Mouse (Mus musculus): ENCODE measurements at regions not wholly inside any gene's neighbourhood (a gene's known extent, or its start where the extent isn't known, plus 50 kb on each side); places are given as distances from the start of the nearest gene placed in this dataset.

DNA sequence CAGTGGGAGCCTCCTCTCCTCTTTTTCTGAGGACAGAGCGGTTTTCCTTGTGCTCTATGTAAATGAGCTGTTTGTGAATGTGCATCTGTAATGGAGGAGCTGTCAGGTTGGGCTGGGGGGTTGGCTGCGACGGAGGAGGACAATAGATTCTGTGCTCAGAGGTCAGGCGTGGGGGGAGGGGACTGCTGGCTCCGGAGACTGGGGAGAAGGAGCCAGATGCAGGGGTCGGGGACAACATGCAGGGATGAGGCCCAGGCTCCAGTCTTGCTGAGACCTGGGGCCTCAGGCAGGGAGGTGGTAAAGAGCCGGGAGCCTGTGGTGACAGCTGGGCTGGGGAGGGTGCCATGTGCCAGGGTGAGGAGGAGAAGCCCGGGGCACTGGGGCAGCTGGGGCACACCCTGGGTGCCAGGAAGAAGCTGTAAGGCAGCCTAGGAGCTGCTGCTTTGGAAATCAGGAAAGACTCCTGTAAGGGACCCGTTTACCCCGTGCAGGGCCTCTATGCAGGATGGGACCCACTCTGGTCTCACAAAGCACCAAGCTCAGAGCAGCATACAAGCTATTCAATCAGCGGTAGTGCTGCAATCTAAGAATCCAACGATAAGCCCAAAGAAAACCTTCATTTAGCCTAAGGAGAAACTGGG, 124.5 kb downstream of the 3100002H09Rik start:
- Histone ChIP-seq H3K27ac (no peak overlapping the region), H3K4me3 (no peak overlapping the region)
- DNase-seq: no peak
- intact Hi-C loops (cut with DNase I): no loop called here
- TF ChIP-seq CTCF (IDR thresholded peaks at IDR 0.05): no peak

DNA sequence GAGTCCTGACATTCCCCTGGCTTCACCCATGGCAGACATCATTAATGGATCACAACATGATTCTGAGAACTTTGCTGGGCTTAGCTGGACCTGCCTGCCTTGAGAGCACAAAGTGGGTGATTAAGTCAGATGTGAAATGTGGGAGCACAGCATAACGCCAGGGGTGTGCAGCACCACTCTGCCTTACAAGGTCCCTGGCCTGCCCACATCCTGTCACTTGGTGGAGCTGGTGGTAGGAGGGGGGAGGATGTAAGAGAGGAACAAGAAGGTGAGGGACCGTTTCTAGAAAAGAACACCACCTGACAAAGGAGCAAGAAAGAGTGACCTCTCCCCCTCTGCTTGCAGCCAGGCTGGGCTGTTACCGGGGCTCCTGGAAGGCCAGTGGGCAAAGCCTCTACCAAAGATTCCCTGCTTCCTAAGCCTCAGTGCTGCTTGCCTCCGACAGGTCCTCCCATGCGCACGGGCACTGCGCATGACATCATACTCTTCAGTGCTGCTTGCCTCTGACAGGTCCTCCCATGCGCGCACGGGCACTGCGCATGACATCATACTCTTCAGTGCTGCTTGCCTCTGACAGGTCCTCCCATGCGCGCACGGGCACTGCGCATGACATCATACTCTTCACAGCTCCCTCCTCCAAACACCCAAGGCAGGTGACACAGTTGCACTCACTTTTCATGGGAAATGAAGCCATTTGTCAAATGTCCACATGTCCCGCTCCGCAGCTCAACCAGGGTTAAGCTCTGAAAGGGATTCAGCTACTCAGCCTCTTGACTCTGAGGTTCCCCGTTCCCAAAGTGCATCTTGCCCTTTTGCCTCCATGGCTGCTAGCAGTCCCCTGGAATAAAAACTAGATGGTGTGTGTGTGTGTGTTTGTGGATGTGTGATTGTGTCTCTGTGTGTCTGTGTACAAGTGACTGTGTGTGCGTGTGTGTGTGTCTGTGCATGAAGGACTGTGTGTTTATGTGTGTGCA, 125.7 kb downstream of the 3100002H09Rik start:
- Histone ChIP-seq H3K27ac (no peak overlapping the region), H3K4me3 (no peak overlapping the region)
- intact Hi-C loops (cut with DNase I): no loop called here
- TF ChIP-seq CTCF (IDR thresholded peaks at IDR 0.05): no peak
- DNase-seq: no peak

DNA sequence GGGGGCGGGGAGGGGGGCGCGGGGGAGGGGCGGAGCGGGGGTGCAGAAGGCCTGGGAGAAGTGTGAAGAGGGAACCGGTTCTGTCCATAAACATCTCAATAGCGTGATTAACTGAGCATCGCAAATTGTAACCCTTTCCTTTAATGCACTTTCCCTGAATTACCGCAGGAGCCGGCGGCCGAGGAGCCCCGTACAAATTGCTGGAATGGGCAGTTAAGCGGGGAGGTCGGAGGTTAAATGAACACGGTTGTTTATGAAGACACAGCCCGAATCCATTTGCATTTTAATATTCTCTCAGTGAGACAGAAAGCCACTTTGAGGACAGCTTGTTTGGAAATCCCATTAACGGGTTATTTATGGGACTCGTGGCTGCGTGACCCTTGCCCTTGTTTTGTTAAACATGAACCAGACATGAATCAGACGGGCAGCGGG, 132.7 kb downstream of the 3100002H09Rik start:
- intact Hi-C loops (cut with DNase I): no loop called here
- TF ChIP-seq CTCF (IDR thresholded peaks at IDR 0.05): no peak
- H3K27ac ChIP-seq: no peak overlapping the region
- H3K4me3 ChIP-seq: no peak overlapping the region
- DNase-seq: no peak

DNA sequence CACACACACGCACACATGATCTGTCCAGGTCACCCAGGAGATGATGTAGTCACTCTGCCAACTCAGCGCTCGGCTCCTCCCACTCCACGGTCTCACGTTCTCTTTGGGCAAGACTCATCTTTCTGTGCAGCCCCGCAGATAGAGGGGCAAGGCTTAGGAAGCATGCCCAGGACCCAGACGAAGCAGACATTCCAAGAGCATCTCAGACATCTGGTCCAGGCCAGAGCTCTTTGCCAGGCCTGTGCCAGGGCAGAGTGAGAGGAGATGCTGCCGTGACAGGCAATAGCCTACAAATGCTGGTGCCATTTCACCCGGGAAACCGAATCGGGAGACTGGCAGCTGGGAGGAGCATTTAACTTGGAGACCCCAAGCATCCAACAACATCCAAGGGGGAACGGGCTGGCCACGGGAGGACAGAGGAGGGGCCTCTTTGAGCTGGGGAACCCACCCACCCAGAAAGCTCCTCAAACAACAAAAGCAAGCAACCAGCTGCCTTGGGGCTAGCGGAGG, 133.2 kb downstream of the 3100002H09Rik start:
- no peak for DNase-seq
- Histone ChIP-seq H3K27ac (no peak overlapping the region), H3K4me3 (no peak overlapping the region)
- intact Hi-C loops (cut with DNase I): no loop called here
- TF ChIP-seq CTCF (IDR thresholded peaks at IDR 0.05): no peak

DNA sequence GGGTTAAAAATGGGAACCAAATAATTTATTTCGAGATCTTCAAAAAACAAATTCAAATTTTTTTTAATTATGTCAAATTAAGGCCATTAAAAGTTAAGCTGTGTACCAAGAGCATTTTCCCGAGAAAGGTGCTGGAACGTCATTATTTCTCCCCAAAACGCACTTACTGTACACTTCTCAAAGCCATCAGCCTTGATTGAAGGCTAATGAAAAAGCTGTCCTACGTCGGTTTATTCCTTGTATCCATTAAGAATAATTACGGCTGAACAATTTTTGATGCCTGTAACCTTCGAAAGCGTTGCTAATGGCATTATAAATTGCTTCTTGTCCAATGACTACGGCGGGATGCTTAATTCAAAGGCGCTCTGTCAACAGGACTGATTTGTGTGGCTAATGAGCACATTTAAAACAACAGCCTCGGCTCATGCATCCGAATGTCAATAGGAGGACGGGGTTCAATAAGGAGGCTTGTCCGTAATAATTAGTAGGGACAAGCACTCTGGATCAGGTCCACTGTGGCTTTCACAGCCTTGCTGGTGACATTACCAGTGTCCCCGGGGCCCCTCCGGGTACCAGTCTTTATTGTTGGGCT, 145.3 kb downstream of the 3100002H09Rik start:
- DNase-seq: no peak
- no peak overlapping the region for H3K4me3 ChIP-seq
- intact Hi-C loops (cut with DNase I): no loop called here
- TF ChIP-seq CTCF (IDR thresholded peaks at IDR 0.05): no peak
- H3K27ac ChIP-seq: no peak overlapping the region

DNA sequence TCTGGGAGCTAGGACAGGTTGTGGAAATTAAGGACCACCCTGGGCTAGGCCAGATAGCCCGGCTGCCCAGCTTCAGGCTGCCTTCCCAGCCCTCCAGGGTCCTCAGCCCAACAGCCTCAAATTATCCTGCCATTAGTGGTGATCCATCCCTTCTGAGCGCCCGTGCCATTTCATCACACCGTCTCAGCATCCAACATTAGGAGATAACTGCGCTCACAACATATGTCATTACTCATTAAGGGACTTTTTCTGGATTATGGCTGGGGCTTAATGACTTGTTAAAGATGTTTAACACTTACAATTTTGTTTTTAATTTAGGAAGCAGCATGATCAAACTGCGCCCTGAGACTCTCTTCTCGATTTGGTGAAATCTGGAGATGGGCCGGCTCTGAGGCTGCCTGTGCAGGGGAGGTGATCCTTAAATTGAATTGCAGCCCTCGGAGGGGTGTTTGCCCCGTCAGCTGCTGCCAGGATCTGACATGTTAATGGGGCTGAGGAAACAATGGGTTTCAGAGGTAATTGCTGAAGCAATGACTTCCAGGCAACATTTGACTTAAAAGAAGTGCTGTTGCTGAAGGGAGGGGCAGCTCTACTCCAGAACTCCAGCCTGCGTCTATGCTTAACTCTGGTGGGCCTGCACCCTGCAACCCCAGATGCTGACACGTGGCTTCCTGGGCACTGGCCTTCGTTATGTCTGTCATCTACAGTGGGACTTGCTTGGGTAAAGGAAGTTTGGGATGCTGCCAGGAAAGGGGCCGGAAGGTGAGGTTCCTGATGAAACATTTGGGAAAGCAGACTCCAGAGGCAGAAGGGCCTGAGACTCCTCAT, 154.9 kb downstream of the 3100002H09Rik start:
- no peak for TF ChIP-seq CTCF (IDR thresholded peaks at IDR 0.05)
- intact Hi-C loops (cut with DNase I): no loop called here
- no peak for DNase-seq
- Histone ChIP-seq H3K27ac (no peak overlapping the region), H3K4me3 (no peak overlapping the region)

DNA sequence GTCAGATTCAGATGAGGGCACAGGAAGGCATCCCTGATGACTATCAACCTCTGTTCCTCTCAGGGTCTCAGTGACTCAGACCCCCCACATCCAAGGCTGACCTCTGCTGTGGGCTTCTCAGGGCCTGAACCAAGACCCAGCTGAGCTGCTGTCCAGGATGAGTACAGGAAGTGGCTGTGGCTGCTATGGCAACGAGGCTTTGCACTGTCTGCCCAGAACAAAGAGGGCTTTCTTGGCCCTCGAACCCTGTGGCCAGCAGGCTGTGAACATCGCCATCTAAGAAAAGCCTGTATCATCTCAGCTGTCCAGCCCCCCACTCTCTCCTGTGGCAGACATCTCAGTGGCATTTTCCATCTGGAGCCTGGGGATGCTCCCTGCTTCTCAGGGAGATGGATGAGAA, 159.5 kb downstream of the 3100002H09Rik start:
- no peak for TF ChIP-seq CTCF (IDR thresholded peaks at IDR 0.05)
- intact Hi-C loops (cut with DNase I): no loop called here
- no peak overlapping the region for H3K27ac ChIP-seq
- no peak overlapping the region for H3K4me3 ChIP-seq
- DNase-seq: no peak

DNA sequence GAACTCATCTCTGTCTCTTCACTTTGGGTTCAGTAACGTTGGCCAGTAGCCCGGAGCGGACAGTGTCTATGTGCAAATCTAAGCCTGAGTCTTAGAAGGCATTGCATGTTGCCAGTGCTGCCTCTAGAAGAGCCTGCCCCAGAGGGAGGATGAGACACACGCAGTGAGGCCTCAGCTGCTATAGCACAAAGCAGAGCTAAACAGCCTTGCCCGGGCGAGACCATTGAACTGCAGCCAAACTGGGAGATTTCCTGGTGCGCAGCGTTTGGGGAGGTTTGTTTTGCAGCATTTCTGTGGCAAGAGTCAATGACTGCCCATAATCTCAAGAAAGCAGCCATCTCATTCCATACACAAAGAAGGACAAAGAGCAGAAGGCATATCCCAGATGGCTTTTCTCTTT, 164.0 kb downstream of the 3100002H09Rik start:
- TF ChIP-seq CTCF (IDR thresholded peaks at IDR 0.05): no peak
- intact Hi-C loops (cut with DNase I): no loop called here
- DNase-seq: no peak
- Histone ChIP-seq H3K27ac (no peak overlapping the region), H3K4me3 (no peak overlapping the region)

DNA sequence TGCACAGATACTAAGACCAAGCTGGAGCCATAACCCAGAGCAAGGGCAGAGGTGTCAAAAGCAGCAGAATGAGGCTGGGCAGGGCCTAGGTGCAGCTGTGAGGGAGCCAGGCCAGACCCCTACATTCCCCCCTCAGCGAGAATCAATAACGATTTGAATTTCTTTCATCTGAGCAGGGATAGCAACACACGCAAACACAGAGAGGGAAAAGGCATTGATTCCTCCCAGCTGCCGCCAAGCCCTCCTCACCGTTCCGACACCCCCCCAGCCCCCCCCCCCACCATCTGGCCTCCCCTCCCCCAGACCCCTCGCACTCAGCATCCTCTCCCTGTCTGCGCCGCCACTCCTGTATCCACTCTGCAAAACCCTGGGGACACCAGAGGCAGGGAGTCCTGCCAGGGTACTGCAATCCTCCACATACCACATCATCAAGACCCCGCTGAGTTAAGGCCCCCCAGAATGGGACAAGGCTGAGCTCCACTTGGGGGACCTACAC, 166.9 kb downstream of the 3100002H09Rik start:
- no peak overlapping the region for H3K4me3 ChIP-seq
- H3K27ac ChIP-seq: no peak overlapping the region
- no peak for DNase-seq
- intact Hi-C loops (cut with DNase I): no loop called here
- no peak for TF ChIP-seq CTCF (IDR thresholded peaks at IDR 0.05)

DNA sequence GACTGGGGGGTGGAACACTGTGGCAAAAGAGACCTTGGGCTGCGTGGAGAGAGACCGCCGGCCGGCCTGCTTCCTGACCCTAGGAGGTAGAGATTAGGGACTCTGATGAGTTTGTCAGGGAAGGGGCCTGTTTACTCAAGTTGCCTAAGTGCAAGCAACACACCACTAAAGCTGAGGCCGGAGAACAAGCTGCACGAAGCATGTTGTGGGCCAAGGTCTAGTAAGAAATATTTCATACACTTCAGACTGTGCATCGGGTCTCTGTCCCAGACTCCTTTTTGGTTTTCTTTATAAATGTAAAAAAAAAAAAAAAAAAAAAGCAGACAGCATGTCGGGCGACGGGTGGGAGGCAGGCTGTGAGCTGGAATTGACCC, 167.5 kb downstream of the 3100002H09Rik start:
- Histone ChIP-seq H3K4me3 (no peak overlapping the region), H3K27ac (no peak overlapping the region)
- intact Hi-C loops (cut with DNase I): no loop called here
- TF ChIP-seq CTCF (IDR thresholded peaks at IDR 0.05): no peak
- DNase-seq: no peak

DNA sequence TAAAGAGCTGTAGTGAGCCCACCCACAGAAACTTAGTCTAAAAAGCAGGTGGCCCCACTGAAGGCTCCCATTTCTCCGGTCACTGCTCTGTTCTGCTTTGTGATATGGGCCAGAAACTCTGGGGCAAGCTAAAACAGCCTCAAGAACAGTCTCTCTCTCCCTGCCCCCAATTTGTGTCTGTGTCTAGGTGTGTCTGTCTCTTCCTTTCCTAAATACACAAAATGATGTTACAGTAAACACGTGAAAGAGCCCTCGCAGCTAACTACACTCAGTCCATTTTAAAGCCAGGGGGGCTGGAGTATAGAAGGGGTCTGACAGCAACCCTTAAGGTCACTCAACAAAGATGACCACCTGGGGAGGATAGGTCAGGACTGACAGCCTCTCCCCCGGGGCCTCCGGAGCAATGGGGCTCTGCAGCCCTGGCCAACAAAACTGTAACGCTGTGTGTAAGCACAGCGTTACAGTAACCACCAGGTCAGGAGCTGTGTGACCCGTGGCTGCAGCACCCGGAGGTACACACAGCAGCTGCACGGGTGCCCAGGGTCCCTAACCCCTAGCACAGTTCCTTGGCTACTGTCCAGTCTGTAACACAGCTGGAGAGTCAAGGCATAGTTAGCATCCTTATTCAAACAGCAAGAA, 168.0 kb downstream of the 3100002H09Rik start:
- intact Hi-C loops (cut with DNase I): no loop called here
- TF ChIP-seq CTCF (IDR thresholded peaks at IDR 0.05): no peak
- no peak for DNase-seq
- Histone ChIP-seq H3K4me3 (no peak overlapping the region), H3K27ac (no peak overlapping the region)
